Mouse (Mus musculus): ENCODE measurements around the gene Atp13a5. TPM values are rescaled to one million over a fixed set of nuclear protein-coding genes. Genes with fewer than 3 reads are reported as not detected.

Gene Atp13a5
- polyA plus RNA-seq, 1 experiment = not detected

DNA sequence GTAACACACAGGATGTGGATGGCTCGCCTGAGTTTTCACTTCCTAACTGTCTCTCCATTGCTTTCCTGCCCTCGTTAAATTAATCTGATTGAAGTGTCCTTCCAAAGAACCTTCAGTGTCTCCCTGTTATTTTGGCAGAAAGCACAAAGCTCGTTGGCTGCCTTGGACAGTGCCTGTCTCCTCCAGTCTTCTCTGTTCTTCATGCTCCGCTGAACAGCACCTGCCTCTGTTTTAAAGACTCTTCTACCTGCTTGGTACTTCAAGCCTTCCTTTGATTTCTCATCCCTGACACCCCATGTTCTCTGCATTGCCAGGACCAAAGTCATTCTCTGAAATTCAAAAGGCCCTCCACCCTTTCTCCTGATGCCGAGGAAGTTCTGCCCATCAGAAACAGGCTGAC, 142.6 kb downstream of the Atp13a5 start:
- TF ChIP-seq GATA1 (IDR thresholded peaks at IDR 0.05; ENCODE audit: low read length) = no peak

DNA sequence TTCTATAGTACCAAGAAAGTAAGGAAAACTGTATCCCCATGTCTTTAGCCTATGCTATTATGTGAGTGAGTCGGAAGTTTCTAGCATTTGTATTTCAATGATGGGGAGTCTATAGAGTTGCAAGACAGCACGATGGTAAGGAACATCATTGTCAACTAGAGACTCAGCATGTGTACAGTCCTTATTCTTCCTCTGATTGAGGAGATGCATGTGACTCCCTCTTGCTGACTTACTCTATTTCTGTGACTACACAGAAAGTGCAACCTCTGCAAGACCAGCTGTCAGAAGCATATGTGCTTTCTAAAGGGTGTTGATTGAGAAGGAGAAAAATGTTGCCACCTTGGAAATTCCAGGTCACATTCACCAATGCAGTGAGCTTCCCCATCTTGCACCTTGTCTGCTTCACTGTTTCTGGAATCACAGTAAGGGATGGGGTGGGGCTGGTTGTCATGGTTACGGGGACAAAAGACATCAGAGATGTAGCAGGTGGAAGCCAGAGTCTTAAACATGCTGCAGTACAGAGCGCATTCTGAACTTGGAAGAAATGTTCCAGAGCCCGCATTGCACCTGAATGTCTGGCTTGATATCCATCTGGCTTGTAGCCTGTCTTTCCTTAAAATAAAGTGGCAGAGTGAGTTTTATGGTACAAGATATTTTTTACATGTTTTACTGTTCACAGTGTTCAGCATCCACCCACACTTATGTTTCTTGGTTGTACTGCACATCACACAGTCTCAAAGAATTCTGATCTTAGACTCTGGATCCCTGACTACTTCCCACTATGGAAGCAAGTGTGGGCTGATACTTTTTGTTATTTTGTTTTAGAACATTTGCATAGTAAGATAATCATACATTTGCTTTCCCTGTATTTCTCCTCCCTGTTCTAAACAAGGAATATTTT, 161.9 kb downstream of the Atp13a5 start:
- no peak for TF ChIP-seq GATA1 (IDR thresholded peaks at IDR 0.05; ENCODE audit: low read length)

DNA sequence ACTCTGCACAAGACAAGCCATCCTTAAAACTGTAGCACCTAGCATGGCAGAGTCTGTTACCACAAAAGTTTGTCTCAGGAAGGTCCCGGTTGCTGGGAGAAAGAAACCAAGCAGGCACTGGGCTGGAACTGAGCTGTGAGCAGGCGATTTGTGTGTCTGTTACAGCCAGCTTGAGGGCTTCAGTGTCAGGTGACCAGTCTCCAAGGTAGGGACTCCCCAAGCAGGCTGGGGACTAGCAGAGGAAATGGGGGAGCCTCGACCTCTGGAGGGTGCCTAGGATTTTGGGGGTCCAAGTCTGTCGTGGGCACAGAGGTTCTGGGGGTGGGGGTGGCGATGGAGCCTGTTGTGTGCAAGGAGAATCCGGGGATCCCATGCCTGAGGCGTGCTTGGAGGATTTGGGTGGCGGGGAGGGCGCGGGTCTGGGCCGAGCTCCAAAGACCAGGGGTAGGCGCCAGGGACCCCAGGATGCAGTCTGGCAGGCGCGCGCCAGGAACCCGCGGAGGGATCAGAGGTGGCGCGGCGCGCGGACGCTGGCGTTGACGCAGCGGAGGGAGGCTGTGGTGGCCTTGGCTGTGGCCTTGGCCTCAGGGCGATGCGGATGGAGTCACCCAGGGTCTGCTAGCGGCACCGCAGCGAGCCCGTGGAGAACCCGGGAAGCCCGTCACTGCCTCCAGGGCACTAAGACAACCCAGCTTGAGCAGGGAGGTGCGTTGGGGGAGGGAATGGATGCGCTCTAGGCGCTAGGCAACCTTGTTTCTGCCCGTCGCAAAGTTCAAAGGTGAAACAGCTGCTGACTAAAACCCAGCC, 168.7 kb downstream of the Atp13a5 start, which contains the start of gene Hrasls:
TSS of gene Hrasls (plus strand) at position 91 of the 807 bp plus-strand sequence.
- TF ChIP-seq GATA1 (IDR thresholded peaks at IDR 0.05; ENCODE audit: low read length) = no peak

DNA sequence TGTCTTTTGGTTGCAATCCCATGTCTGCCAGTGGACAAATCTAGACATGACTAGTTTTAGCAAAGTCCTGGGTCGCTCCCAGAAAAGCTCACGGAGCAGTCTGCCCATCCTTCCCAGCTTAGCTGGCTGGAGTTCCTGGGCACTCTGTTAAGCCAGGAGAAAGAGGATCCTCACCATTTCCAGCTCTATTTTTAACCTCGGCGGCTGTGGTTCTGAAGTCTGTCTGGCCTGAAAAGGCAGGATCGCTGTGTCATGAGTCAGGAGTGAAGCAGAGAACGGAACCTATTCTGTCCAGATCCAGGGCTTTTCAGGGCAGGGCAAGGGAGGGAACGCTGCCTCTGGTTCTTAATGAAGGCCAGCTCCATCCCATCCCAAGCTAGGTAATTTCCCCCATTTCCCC, 169.7 kb downstream of the Atp13a5 start:
- no peak for TF ChIP-seq GATA1 (IDR thresholded peaks at IDR 0.05; ENCODE audit: low read length)

DNA sequence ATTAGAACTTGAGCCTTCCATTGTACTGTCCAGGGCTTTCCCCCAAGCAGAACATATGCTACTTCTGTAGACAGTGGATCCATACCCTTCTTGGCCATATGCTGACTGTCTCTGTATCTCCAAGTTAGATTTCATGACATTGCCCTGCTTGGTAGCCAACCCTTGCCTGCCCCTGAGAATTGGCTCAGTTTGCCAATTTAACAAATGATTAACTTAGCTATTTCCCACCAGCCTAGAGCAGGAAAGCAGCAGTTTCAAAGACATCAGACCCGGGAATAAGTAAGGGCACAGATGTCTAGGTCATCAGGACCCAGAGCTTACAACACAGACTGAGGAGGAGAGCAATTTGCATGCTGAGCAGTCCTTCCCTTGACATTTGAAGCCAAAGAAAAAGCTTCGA, 173.0 kb downstream of the Atp13a5 start:
- no peak for TF ChIP-seq GATA1 (IDR thresholded peaks at IDR 0.05; ENCODE audit: low read length)

DNA sequence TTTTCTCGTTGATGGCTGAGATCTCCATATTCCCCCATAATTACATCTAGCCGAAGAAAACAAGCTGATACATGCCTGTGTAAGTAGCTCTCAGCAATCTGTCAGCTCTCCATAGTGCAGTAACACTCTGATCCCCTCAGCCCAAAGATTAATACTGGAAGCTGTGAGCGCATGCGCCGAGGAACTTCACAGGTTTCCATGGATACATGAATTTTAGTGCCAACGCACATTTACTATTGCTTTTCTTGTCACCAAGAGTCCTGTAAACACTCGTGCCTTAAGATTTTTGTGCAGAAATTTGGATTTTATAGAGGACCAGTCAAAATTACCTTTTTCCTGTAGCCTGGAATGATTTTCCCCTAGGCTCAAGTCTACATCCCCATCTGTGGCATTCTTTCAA, 173.7 kb downstream of the Atp13a5 start:
- TF ChIP-seq GATA1 (IDR thresholded peaks at IDR 0.05; ENCODE audit: low read length) = no peak

DNA sequence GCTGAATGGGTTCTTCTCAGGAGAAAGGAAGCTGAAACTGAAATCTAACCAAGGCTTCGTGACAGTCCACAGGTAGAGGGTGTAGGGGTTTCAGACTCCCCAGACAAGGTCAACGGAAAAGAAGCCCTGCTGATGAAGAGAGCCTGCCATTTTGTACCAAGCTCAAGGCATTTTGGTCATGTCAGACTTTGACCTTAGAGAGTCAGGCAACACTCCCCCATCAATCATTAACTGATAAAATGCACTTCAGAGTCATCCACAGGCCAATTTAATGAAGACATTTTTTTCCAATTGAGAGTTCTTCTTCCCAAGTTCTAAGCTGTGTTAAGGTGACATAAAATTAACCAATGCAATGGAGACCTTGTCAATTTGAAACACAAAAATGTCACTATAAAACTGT, 177.4 kb downstream of the Atp13a5 start:
- no peak for TF ChIP-seq GATA1 (IDR thresholded peaks at IDR 0.05; ENCODE audit: low read length)

DNA sequence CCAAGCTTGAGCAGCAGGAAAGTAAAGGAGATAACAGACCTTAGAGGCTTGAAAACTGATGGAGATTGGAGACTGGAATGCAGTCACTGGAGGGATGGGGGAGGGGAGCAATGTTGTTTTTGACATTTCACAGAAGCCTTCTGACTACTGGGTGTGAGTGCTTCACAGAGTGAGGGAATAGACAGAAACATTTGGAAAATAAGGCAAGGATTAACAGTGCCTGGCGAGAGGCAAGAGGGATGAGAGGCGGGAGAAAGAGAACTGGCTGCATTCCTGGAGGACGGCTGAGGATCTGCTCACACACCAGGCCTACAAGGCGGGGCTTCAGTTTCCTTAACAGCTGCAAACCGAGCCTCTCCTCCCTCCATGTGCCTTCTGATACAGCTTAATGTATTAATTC, 180.1 kb downstream of the Atp13a5 start:
- TF ChIP-seq GATA1 (IDR thresholded peaks at IDR 0.05; ENCODE audit: low read length) = no peak

DNA sequence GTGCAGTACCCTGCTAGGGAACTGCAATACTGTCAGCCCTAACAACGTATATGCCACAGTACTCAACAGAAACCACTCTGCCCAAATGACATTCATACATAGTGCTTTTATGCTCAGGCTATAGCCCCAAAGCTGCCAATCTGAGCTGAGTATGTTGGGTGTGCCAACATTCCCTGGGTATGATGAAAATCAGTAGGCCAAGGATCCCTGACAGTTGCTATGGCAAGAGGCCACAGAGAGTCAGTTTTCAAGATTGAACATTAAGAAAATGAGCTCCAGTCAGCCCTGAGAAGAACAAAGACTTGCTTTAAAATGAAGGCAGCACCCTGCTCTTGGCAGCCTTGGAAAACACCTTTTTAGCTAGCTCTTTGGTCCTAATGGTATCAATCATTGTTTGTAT, 183.4 kb downstream of the Atp13a5 start:
- no peak for TF ChIP-seq GATA1 (IDR thresholded peaks at IDR 0.05; ENCODE audit: low read length)

DNA sequence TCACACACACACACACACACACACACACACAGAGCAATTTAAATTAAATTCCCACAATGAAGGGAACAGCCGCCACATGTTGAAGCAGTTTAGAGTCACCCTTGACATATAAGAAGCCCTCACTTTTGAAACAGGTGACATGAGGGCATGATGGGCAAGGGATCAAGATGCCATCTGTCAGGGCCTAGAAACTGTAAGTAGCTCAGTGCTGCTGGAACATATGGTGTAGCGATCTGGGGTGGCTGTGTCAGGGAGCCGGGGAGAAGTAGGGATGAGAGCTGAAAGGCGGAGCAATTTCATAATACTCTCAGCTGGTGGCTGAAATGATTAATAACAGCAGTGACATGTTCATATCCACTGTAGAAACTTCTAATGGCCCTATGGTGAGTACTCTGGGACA, 184.6 kb downstream of the Atp13a5 start:
- no peak for TF ChIP-seq GATA1 (IDR thresholded peaks at IDR 0.05; ENCODE audit: low read length)

DNA sequence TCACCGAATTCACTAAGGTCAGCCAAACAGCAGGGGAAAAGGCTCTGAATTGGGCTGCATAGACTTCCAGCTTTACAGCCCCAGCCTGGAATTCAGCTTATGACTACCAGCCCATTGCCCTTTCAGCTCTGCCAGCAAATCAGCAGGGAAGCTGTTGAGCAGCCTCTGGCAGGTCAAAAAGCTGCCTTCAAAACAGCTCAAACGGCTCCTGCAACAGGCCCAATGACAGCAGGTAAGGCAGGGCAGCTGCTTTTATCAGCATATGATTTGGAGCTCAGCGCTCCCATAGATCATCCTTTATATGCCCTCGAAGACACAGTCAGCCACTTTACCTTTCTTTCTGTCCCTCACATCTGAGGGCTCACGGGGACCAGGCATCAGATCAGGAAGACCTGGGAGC, 185.6 kb downstream of the Atp13a5 start:
- no peak for TF ChIP-seq GATA1 (IDR thresholded peaks at IDR 0.05; ENCODE audit: low read length)

Other genes with a start within 250 kb of the Atp13a5 start
- not detected in 2 replicates for gene Hrasls, start 169.0 kb downstream of the Atp13a5 start, polyA plus RNA-seq (2012)
- not detected in 2 replicates for gene Atp13a4, start 166.1 kb upstream of the Atp13a5 start, polyA plus RNA-seq (2012)
- gene Opa1, start 200.6 kb upstream of the Atp13a5 start, polyA plus RNA-seq (2012) = 22.8 and 34.5 TPM in 2 replicates

All from G1E-ER4 (cell line).